Mouse (Mus musculus) brown adipose tissue, adult 24 weeks (tissue): ENCODE measurements around the gene Ndufaf2. TPM values are rescaled to one million over a fixed set of nuclear protein-coding genes. Genes with fewer than 3 reads are reported as not detected.

ENCODE experiments used
- H3K27ac ChIP-seq: fragments of 200-500 bp; replicated peaks from 2 replicates; pipeline ENCODE4 v1.5.1; 2012; ENCODE audit warnings: low read depth, mild to moderate bottlenecking, low read length
- H3K4me1 ChIP-seq: fragments of 200-500 bp; 2 replicates; pipeline ENCODE4 v1.6.1; 2012; ENCODE audit warnings: low read length, mixed read lengths; ENCODE audit not compliant: control insufficient read depth, insufficient read depth, insufficient read length
- H3K4me3 ChIP-seq: fragments of 200-500 bp; 2 replicates; pipeline ENCODE4 v1.5.1; 2012; ENCODE audit warnings: low read depth, mild to moderate bottlenecking, low read length, moderate library complexity; ENCODE audit not compliant: insufficient read depth
- polyA plus RNA-seq: library from polyadenylated mRNA; stranded (reverse); fragments of >200 nt; gene quantifications from 2 replicates; pipeline ENCODE4 v1.2.4, GENCODE M21; 2012; ENCODE audit not compliant: missing spikeins, insufficient read depth, insufficient read length

Gene Ndufaf2
- polyA plus RNA-seq, 1 experiment = 116 TPM

GRCm38 (mm10) chr13:108045646-108046045, 112.8 kb downstream of the Ndufaf2 start:
- Histone ChIP-seq H3K27ac (no peak overlapping the region), H3K4me3 (no peak overlapping the region)

DNA sequence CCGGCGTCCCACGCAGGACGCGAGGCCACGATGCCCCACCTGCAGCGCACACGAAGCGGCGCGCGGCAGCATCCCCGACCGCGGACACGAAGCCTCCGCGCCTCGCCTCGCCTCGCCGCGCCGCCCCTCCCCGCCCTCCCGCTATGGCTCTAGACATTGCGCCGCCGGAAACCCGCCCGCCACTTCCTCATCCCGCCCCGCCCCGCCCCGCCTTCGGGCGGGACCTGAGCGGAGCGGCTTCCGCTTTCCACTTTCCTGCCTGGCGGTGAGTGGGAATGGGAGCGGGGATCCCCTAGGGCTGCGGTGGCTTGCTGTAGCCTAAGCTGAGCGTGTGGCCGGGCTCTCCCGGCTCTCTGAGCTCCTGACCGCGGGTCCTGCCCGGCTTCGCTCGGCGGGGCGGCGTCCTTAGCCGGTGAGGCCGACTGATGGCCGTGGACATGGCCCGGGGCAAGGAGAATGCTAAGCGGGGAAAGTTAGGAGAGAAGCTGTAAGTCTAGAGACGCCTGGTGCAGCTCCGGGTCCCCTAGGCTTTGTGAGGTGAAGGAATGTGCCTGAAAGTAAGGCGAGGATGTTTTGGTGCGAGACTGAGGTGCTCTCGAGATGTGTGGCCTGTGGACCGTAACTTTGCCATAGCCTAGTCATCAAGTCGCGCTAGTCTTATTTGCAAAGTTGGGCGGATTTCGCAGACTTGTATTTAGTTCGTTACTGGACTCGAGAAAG, 114.0 kb downstream of the Ndufaf2 start, which contains the start of gene Smim15:
Gene Smim15, plus strand, starts transcription at position 225 of the 720 bp plus-strand sequence.
- Histone ChIP-seq H3K4me1 (peaks cover 4% of the 10 kb centered on the region; the same call in 1 of the 2 replicates), H3K27ac (peak within 1 kb of the TSS; percentile 89), H3K4me3 (peak within 1 kb of the TSS; percentile 99)

More at GRCm38 (mm10) chr13:108045646-108046045, 112.8 kb downstream of the Ndufaf2 start:
- peaks cover 4% of the 10 kb centered on the region; the same call in 1 of the 2 replicates for H3K4me1 ChIP-seq

DNA sequence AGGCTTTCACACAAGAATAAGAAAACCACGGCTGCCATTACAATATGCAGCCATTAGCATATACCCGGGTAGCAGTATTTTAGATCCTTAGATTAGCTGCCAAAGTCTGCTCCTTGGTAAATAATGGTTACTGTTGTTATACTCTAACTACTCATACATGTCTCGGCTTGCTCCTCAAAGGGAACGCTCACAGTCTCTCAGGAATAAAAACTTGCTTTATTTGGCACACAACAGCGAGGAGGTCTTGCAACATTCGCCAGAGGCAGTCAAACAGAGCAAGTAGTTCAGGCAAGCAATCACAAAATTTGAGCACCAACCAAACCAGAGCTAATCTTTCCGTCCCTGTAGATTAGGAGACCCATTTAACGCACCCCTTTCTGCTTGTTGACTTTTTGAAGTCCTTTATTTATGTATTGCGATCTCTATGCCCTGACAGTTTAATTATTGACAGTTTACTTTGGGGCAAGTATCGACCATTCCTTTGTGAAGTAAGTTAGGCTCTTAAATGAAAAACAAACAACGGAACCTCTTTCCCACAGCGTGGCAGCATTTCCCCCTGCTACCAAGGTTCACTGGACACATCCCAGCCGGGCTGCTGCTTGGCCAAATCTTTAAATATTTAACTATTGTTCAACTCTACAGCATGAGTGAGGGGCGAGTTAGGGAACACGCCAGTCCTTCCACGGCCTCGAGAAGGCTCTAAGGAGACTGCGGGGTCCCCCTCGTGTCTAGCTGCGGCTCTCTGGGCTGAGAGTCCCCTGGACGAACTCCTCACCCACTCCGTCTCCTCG, 114.8 kb downstream of the Ndufaf2 start:
- Histone ChIP-seq H3K4me1 (peaks cover 4% of the 10 kb centered on the region; the same call in 1 of the 2 replicates), H3K4me3 (peak overlapping the region; percentile 99), H3K27ac (peak overlapping the region; percentile 89)

DNA sequence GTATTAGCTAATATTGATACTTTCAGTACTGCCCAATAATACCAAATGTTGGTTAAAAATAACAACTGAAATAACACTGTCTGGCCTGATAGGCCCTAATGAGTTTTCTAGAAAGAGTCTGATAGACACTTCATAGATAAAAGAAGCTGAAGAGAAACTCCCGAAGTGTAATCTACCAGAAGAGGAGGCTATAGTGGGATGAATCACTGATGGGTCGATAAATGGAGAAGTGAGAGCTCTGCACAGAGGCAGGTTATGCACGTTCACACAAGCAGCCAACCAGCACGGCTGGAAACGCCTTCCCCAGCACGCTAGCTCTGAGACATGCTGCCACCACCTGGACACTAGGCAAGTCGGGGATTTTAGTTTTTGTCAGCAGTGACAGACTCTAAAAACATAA, 117.1 kb downstream of the Ndufaf2 start:
- H3K4me3 ChIP-seq = no peak overlapping the region
- H3K4me1 ChIP-seq = peaks cover 4% of the 10 kb centered on the region; the same call in 1 of the 2 replicates
- no peak overlapping the region for H3K27ac ChIP-seq

- H3K4me1 ChIP-seq = peaks cover 4% of the 10 kb centered on the region; the same call in 1 of the 2 replicates
- H3K4me3 ChIP-seq = no peak overlapping the region
- no peak overlapping the region for H3K27ac ChIP-seq
These were observed 118.0 kb downstream of the Ndufaf2 start for GRCm38 (mm10) chr13:108040451-108040850.

DNA sequence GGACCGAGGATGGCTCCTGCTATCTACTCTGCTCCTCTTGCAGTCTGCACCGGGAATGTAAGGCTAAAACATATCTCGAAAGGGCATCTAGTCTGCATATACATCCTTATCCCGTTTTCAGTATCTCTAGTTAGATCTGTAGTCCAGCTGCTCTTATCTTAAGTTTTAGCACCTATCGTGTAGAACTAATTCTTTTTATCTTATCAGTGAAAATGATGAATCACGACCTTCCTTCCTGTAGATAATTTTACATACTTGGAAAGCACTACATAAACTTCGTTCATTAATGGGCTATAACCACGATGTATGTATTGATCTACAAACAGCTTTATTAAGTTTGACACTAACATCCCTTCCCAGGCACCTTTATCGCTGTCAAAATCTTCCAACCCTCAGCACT, 118.5 kb downstream of the Ndufaf2 start:
- Histone ChIP-seq H3K4me3 (no peak overlapping the region), H3K4me1 (peaks cover 4% of the 10 kb centered on the region; the same call in 1 of the 2 replicates), H3K27ac (no peak overlapping the region)

DNA sequence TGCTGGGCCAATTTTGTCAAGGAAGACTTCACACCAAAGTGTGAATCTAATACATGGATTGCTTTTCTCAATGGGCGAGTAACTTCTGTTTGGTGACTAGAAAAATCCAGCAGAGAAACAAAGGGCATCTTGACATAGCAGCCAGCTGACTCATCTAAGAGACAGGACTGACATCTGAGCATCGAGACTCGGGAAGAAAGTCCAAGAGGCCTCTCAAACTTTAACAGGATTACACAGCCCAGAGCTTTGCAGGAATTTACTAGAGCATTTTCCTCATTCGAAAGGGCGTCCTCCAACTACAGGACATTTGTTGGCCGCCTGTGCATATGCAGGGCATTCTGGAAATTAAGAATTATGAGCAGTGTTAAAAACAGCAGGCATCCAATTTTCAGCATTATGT, 119.0 kb downstream of the Ndufaf2 start:
- H3K27ac ChIP-seq = no peak overlapping the region
- peaks cover 4% of the 10 kb centered on the region; the same call in 1 of the 2 replicates for H3K4me1 ChIP-seq
- no peak overlapping the region for H3K4me3 ChIP-seq

- no peaks in the 10 kb centered on the region for H3K4me1 ChIP-seq
- H3K27ac ChIP-seq = no peak overlapping the region
- no peak overlapping the region for H3K4me3 ChIP-seq
These were observed 125.6 kb downstream of the Ndufaf2 start for GRCm38 (mm10) chr13:108032789-108033188.

DNA sequence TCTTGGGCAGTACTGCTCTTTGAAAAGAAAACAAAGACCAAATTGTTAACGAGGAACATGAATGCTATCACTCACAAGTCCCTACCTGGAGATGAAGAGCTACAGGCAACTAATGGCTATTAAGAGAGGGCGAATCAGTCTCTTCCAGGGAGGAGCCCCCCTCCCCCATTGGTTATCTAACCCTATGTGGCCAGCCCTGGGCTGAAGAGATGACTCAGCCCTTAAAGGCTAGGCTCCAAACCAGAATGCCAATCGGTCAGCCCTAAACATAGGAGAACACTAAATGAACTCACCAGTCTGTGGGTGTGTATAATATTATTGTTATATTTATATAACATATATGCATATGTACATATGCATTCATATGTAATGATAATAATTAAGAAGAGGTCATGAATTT, 132.6 kb downstream of the Ndufaf2 start:
- Histone ChIP-seq H3K4me1 (no peaks in the 10 kb centered on the region), H3K4me3 (no peak overlapping the region)

DNA sequence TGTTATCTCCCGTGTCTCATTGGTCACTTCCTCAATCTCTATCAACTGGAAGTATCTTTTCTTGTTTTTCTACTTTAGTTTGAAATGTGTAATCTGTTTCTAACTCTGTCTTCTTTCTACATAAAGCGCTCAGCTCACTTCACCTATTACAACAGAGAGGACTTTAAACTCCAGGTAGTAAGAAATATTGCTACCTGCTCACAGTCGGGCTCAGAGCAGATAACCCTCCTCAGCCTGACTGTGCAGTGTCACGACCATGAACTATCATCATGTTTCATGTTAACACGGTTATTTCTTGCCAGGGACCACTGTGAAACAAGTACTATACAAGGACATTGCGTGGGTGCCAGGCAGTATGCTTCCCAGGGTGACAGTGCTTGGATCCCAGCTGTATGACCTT, 141.1 kb downstream of the Ndufaf2 start:
- H3K4me1 ChIP-seq = no peaks in the 10 kb centered on the region
- no peak overlapping the region for H3K4me3 ChIP-seq
- no peak overlapping the region for H3K27ac ChIP-seq

More for the DNA sequence above, 132.6 kb downstream of the Ndufaf2 start:
- no peak overlapping the region for H3K27ac ChIP-seq

DNA sequence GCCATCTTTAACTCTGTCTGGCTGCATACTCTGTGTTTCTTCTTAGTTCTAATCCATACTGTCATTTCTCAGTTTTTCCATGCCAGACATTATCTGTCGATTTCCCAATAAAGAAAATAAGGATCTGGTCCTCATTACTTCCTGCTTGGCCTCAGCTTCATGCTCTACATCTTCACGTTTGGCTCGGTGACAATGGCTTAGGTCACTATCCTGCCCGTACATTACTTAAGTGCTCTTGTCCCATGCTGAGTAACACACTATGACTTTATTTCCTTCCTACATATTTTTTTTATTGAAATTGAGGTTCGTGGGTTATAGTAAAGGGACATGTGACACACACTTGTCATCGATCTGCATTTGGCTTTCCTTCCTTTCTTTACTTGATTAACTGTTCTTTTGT, 143.3 kb downstream of the Ndufaf2 start:
- Histone ChIP-seq H3K4me1 (no peaks in the 10 kb centered on the region), H3K27ac (no peak overlapping the region)

DNA sequence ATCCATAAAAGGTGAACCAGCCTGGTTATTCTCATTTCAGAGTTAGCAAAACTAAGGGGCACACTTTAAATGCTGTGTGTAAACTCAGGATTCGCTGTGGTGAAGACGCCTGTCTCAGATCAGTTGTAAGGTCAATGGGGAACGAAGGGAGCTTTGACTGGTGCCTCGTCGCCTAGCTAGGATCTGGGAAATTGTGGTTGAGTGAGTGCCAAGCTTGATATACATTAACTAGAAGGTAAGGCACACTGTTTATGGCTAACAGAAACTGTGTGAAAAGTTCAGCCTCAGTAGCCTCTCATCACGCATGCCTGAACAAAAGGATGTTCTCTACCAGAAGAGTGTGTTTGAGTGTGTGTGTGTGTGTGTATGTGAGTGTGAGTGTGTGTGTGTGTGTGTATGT, 144.6 kb downstream of the Ndufaf2 start:
- Histone ChIP-seq H3K4me1 (no peaks in the 10 kb centered on the region), H3K27ac (no peak overlapping the region), H3K4me3 (no peak overlapping the region)

More for the DNA sequence above, 143.3 kb downstream of the Ndufaf2 start:
- no peak overlapping the region for H3K4me3 ChIP-seq

DNA sequence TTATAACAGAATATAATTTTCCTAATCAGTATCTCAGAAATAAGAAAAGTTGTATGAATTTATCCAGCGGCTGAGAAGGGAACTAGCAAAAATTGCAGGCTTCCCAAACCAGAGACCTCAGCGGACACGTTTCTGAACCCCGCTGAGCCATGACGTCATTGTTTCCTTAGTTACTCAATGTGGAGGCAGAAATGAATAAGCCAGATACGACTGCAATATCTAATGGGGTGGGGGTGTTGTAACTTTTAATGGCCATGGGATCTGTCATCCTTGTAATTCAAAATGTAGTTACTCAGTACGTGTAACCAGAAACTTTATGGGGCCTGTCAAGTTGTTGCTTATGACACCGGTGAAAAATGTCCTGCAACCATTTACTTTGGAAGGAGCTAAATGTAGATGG, 145.3 kb downstream of the Ndufaf2 start:
- no peak overlapping the region for H3K4me3 ChIP-seq
- H3K27ac ChIP-seq = no peak overlapping the region
- no peaks in the 10 kb centered on the region for H3K4me1 ChIP-seq

DNA sequence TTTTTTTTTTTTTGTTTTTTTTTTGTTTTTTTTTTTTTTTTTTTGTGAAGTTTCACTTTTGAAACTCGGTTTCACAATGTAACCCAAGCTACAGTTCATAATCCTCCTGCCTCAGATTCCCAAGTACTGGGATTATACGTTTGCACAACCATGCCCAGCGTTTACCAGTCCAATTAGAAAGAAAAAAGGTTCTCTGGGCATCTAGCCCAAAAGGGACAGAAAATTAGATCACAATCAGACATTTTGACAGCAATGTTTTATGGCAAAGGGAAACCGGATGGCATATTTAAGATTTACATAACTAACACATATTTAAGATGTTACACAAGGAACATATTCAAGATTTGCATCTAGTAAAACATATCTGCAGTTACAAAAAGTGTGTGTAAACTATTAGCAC, 150.6 kb downstream of the Ndufaf2 start:
- no peaks in the 10 kb centered on the region for H3K4me1 ChIP-seq

GRCm38 (mm10) chr13:107996301-107996700, 162.1 kb downstream of the Ndufaf2 start:
- Histone ChIP-seq H3K4me3 (no peak overlapping the region), H3K27ac (no peak overlapping the region), H3K4me1 (no peaks in the 10 kb centered on the region)

More for the DNA sequence above, 150.6 kb downstream of the Ndufaf2 start:
- H3K4me3 ChIP-seq = no peak overlapping the region
- no peak overlapping the region for H3K27ac ChIP-seq
